8 mouse cellular contexts compared by ENCODE assay signal in genomic region chr7:80197371-80197770, GRCm38 (mm10). TPM values are rescaled to one million over a fixed set of nuclear protein-coding genes. Genes with fewer than 3 reads are reported as not detected.
DNase-seq lines count a peak whose midpoint lies in the region; ATAC-seq and TF ChIP-seq lines count a peak whose summit lies in the region.

No protein-coding gene starts in this region.

- peak overlapping the region; percentile 91 for H3K9ac ChIP-seq in heart, embryonic 13.5 days
- H3K9ac ChIP-seq in forebrain, embryonic 15.5 days (replicated peaks): peak overlapping the region; percentile 76; the same call in 1 of the 2 replicates
- peak overlapping the region; percentile 35; the same call in 1 of the 2 replicates for H3K9ac ChIP-seq in liver, embryonic 16.5 days (ENCODE audit: low read depth, low read length)

- 34% methylated on average over 4 of the region's 4 CpGs for WGBS in heart, embryonic 13.5 days
- WGBS in forebrain, embryonic 15.5 days: 10% methylated on average over 4 of the region's 4 CpGs
- 10% methylated on average over 4 of the region's 4 CpGs for WGBS in liver, embryonic 16.5 days (ENCODE audit: insufficient replicate concordance)

- TF ChIP-seq CTCF in G1E (IDR thresholded peaks at IDR 0.05; ENCODE audit: low read depth, low read length): no peak

- peak overlapping the region; percentile 88 for H3K27ac ChIP-seq in heart, embryonic 13.5 days (replicated peaks)
- peak overlapping the region; percentile 95 for H3K27ac ChIP-seq in forebrain, embryonic 15.5 days (replicated peaks)
- H3K27ac ChIP-seq in liver, embryonic 16.5 days (ENCODE audit: low read length): peak overlapping the region; percentile 90

- no peaks in the 10 kb centered on the region for H3K36me3 ChIP-seq in heart, embryonic 13.5 days
- peaks cover 34% of the 10 kb centered on the region for H3K36me3 ChIP-seq in G1E (replicated peaks)
- H3K36me3 ChIP-seq in forebrain, embryonic 15.5 days: no peaks in the 10 kb centered on the region
- H3K36me3 ChIP-seq in liver, embryonic 16.5 days (ENCODE audit: control insufficient read depth, insufficient read depth): peaks cover 10% of the 10 kb centered on the region; the same call in 1 of the 2 replicates

- ATAC-seq in heart, embryonic 13.5 days (ENCODE audit: extremely low read depth, insufficient number of reproducible peaks, low FRiP score, low TSS enrichment): no peak
- no peak for ATAC-seq in G1E (ENCODE audit: extremely low read depth, insufficient number of reproducible peaks, low FRiP score, poor library complexity, severe bottlenecking)
- ATAC-seq in forebrain, embryonic 15.5 days (replicated peaks): no peak
- no peak for ATAC-seq in liver, embryonic 16.5 days (ENCODE audit: low read depth)
- no peak for ATAC-seq in cerebellum, adult (ENCODE audit: insufficient number of reproducible peaks, low FRiP score, low TSS enrichment)

- H3K4me2 ChIP-seq in heart, embryonic 13.5 days: peak overlapping the region; percentile 95
- peak overlapping the region; percentile 86 for H3K4me2 ChIP-seq in forebrain, embryonic 15.5 days (replicated peaks)
- peak overlapping the region; percentile 96 for H3K4me2 ChIP-seq in liver, embryonic 16.5 days (ENCODE audit: low read depth, low read length)

- no peaks in the 10 kb centered on the region for H3K9me3 ChIP-seq in heart, embryonic 13.5 days
- no peaks in the 10 kb centered on the region for H3K9me3 ChIP-seq in G1E (replicated peaks)
- H3K9me3 ChIP-seq in forebrain, embryonic 15.5 days: no peaks in the 10 kb centered on the region
- H3K9me3 ChIP-seq in liver, embryonic 16.5 days (replicated peaks; ENCODE audit: control insufficient read depth, low read length): no peaks in the 10 kb centered on the region

- H3K4me1 ChIP-seq in heart, embryonic 13.5 days: peaks cover 35% of the 10 kb centered on the region
- peaks cover 83% of the 10 kb centered on the region for H3K4me1 ChIP-seq in G1E (ENCODE audit: insufficient read depth, low read depth, low read length)
- H3K4me1 ChIP-seq in forebrain, embryonic 15.5 days: peaks cover 68% of the 10 kb centered on the region
- H3K4me1 ChIP-seq in liver, embryonic 16.5 days (ENCODE audit: control insufficient read depth, low read depth, low read length): peaks cover 86% of the 10 kb centered on the region

- DNase-seq in heart, adult 8-10 months (ENCODE audit: low spot score): no peak
- no peak for DNase-seq in G1E (ENCODE audit: low spot score)
- peak; percentile 46 for DNase-seq in thymus, postnatal 25 days
- DNase-seq in cerebellum, adult 11 months: no peak

- no peaks in the 10 kb centered on the region for H3K27me3 ChIP-seq in heart, embryonic 13.5 days (replicated peaks)
- no peaks in the 10 kb centered on the region for H3K27me3 ChIP-seq in G1E (ENCODE audit: insufficient read depth, low read length)
- H3K27me3 ChIP-seq in forebrain, embryonic 15.5 days: no peaks in the 10 kb centered on the region
- no peaks in the 10 kb centered on the region for H3K27me3 ChIP-seq in liver, embryonic 16.5 days (ENCODE audit: control insufficient read depth, insufficient read depth, low read depth, low read length)

- peak overlapping the region; percentile 82 for H3K4me3 ChIP-seq in heart, embryonic 13.5 days
- peak overlapping the region; percentile 91; the same call in 1 of the 2 replicates for H3K4me3 ChIP-seq in G1E (ENCODE audit: low read depth, low read length)
- peak overlapping the region; percentile 76 for H3K4me3 ChIP-seq in forebrain, embryonic 15.5 days
- H3K4me3 ChIP-seq in liver, embryonic 16.5 days (ENCODE audit: low read depth, low read length): peak overlapping the region; percentile 98

RNA-seq across cellular contexts. Expression of gene Sema4b, which starts 10.7 kb away (rescaled TPM):
- 9.9 and 11.3 TPM in 2 replicates for polyA plus RNA-seq in heart, embryonic 13.5 days (2015; fragmentation: Nextera tagmentation; extraction: Ambion mirVana)
- total RNA-seq in heart, adult 8-10 months (2022): 10 to 100 TPM; 10.9 to 14.0 (median 11.7) TPM
- total RNA-seq in G1E (2014; fragmentation: Nextera tagmentation) (35.6 and 69.0 TPM in 2 replicates), G1E (2017) (21.7 and 23.9 TPM in 2 replicates)
- 19.0 and 26.5 TPM in 2 replicates for polyA plus RNA-seq in G1E (2012)
- polyA plus RNA-seq in forebrain, embryonic 15.5 days (2015; fragmentation: Nextera tagmentation; extraction: Ambion mirVana): 22.7 and 24.7 TPM in 2 replicates
- 13.4 and 14.4 TPM in 2 replicates for polyA plus RNA-seq in liver, embryonic 16.5 days (2015; fragmentation: Nextera tagmentation; extraction: Ambion mirVana)

RNA-seq across cellular contexts. Expression of gene Cib1, which starts 35.2 kb away (rescaled TPM):
- 54.2 and 57.9 TPM in 2 replicates for polyA plus RNA-seq in heart, embryonic 13.5 days (2015; fragmentation: Nextera tagmentation; extraction: Ambion mirVana)
- total RNA-seq in heart, adult 8-10 months (2022): 10 to 100 TPM; 12.7 to 19.1 (median 16.5) TPM
- total RNA-seq in G1E (2014; fragmentation: Nextera tagmentation) (35.2 and 44.2 TPM in 2 replicates), G1E (2017) (82.9 and 124 TPM in 2 replicates)
- 43.6 and 49.6 TPM in 2 replicates for polyA plus RNA-seq in G1E (2012)
- 31.6 and 32.7 TPM in 2 replicates for polyA plus RNA-seq in forebrain, embryonic 15.5 days (2015; fragmentation: Nextera tagmentation; extraction: Ambion mirVana)
- polyA plus RNA-seq in liver, embryonic 16.5 days (2015; fragmentation: Nextera tagmentation; extraction: Ambion mirVana): 76.4 and 77.0 TPM in 2 replicates

RNA-seq across cellular contexts. Expression of gene Gdpgp1, which starts 35.3 kb away (rescaled TPM):
- polyA plus RNA-seq in heart, embryonic 13.5 days (2015; fragmentation: Nextera tagmentation; extraction: Ambion mirVana): 3.3 and 3.7 TPM in 2 replicates
- 1 to 10 TPM; 1.7 to 2.1 (median 2.0) TPM for total RNA-seq in heart, adult 8-10 months (2022)
- total RNA-seq in G1E (2014; fragmentation: Nextera tagmentation) (10.2 and 14.1 TPM in 2 replicates), G1E (2017) (5.9 and 6.2 TPM in 2 replicates)
- 3.7 and 3.8 TPM in 2 replicates for polyA plus RNA-seq in G1E (2012)
- polyA plus RNA-seq in forebrain, embryonic 15.5 days (2015; fragmentation: Nextera tagmentation; extraction: Ambion mirVana): 3.6 and 3.9 TPM in 2 replicates
- 1.5 and 1.7 TPM in 2 replicates for polyA plus RNA-seq in liver, embryonic 16.5 days (2015; fragmentation: Nextera tagmentation; extraction: Ambion mirVana)

RNA-seq across cellular contexts. Expression of gene Ttll13, which starts 48.8 kb away (rescaled TPM):
- 0.62 and 0.82 TPM in 2 replicates for polyA plus RNA-seq in heart, embryonic 13.5 days (2015; fragmentation: Nextera tagmentation; extraction: Ambion mirVana)
- under 1 TPM; 0.19 to 0.72 (median 0.24) TPM for total RNA-seq in heart, adult 8-10 months (2022)
- 1.5 and 3.7 TPM in 2 replicates for total RNA-seq in G1E (2014; fragmentation: Nextera tagmentation)
- 0.35 and 3.3 TPM in 2 replicates for total RNA-seq in G1E (2017)
- 0.13 and 0.26 TPM in 2 replicates for polyA plus RNA-seq in G1E (2012)
- polyA plus RNA-seq in forebrain, embryonic 15.5 days (2015; fragmentation: Nextera tagmentation; extraction: Ambion mirVana): 1.0 and 1.1 TPM in 2 replicates
- 0.16 and 0.42 TPM in 2 replicates for polyA plus RNA-seq in liver, embryonic 16.5 days (2015; fragmentation: Nextera tagmentation; extraction: Ambion mirVana)

Comparison
In these comparisons a context has a peak if more than half of its experiments do, and no peak if none do; other contexts are left out.
1. H3K9ac ChIP-seq: peak in every context shown above with its lines; median percentile 91 in heart, embryonic 13.5 days; 76 in forebrain, embryonic 15.5 days; 35 in liver, embryonic 16.5 days.